Mouse (Mus musculus) olfactory bulb, adult 2 months (tissue): Measurements from ENCODE around the gene Gm17359. TPM values are rescaled to one million over a fixed set of nuclear protein-coding genes. Genes with fewer than 3 reads are reported as not detected.

Experiments
- H3K27ac ChIP-seq: fragments of 200-500 bp; 2 replicates; pipeline ENCODE4 v1.5.1; 2012; ENCODE audit warnings: low read depth, low read length; ENCODE audit not compliant: insufficient read depth
- H3K4me1 ChIP-seq: fragments of 200-500 bp; 2 replicates; pipeline ENCODE4 v1.6.1; 2012; ENCODE audit warnings: low read length; ENCODE audit not compliant: control insufficient read depth, insufficient read depth
- H3K4me3 ChIP-seq: fragments of 200-500 bp; 2 replicates; pipeline ENCODE4 v1.5.1; 2012; ENCODE audit warnings: mild to moderate bottlenecking, low read depth, low read length, moderate library complexity; ENCODE audit not compliant: insufficient read depth
- CTCF ChIP-seq: fragments of 200-500 bp; IDR thresholded peaks from 2 replicates; pipeline ENCODE4 v1.5.1; 2012; ENCODE audit warnings: low read depth, mild to moderate bottlenecking, low read length, moderate library complexity; ENCODE audit not compliant: insufficient read depth
- POLR2A ChIP-seq: fragments of 200-500 bp; IDR thresholded peaks from 2 replicates; pipeline ENCODE4 v1.6.1; 2012; ENCODE audit warnings: mild to moderate bottlenecking, low read depth, low read length, moderate library complexity; ENCODE audit not compliant: insufficient read depth
- WGBS: fragments of 180-500 bp; shearing (Covaris S2); methylation state at CpG from one replicate; pipeline ENCODE4 v1.1.7; 2018; 5-methylcytosine and 5-hydroxymethylcytosine counted together
- polyA plus RNA-seq: library from polyadenylated mRNA; stranded (reverse); fragments of >200 nt; gene quantifications from 2 replicates; pipeline ENCODE4 v1.2.4, GENCODE M21; 2012; ENCODE audit warnings: low replicate concordance; ENCODE audit not compliant: missing spikeins, insufficient read depth, insufficient read length

Gm17359 gene
- polyA plus RNA-seq, 1 experiment, result not detected

- no peak overlapping the region for H3K4me3 ChIP-seq
Observed at GRCm38 (mm10) chr3:79299401-79299800, 37.1 kb upstream of the Gm17359 start.

GRCm38 (mm10) chr3:79308605-79309004 lies 27.9 kb upstream of the Gm17359 start:
- TF ChIP-seq POLR2A, result no peak
- TF ChIP-seq CTCF, result no peak
- H3K4me3 ChIP-seq, result no peak overlapping the region
- no peak overlapping the region for H3K27ac ChIP-seq
- WGBS, result 86% methylated on average over 4 of the region's 4 CpGs
- peaks cover 4% of the 10 kb centered on the region; the same call in 1 of the 2 replicates for H3K4me1 ChIP-seq

More at GRCm38 (mm10) chr3:79299401-79299800, 37.1 kb upstream of the Gm17359 start:
- 91% methylated on average over 15 of the region's 15 CpGs for WGBS
- no peak for TF ChIP-seq CTCF
- TF ChIP-seq POLR2A, result no peak
- H3K4me1 ChIP-seq, result no peaks in the 10 kb centered on the region
- H3K27ac ChIP-seq, result no peak overlapping the region

- H3K27ac ChIP-seq, result no peak overlapping the region
Observed at GRCm38 (mm10) chr3:79310184-79310583, 26.3 kb upstream of the Gm17359 start.

GRCm38 (mm10) chr3:79311895-79312294 lies 24.6 kb upstream of the Gm17359 start:
- H3K4me3 ChIP-seq, result no peak overlapping the region
- H3K27ac ChIP-seq, result peak overlapping the region; percentile 46
- H3K4me1 ChIP-seq, result peaks cover 11% of the 10 kb centered on the region
- TF ChIP-seq POLR2A, result no peak

More at GRCm38 (mm10) chr3:79310184-79310583, 26.3 kb upstream of the Gm17359 start:
- 84% methylated on average over 7 of the region's 7 CpGs for WGBS
- Histone ChIP-seq H3K4me1 (peaks cover 7% of the 10 kb centered on the region), H3K4me3 (no peak overlapping the region)
- no peak for TF ChIP-seq POLR2A
- TF ChIP-seq CTCF, result no peak

- H3K27ac ChIP-seq, result peak overlapping the region; percentile 60
- WGBS, result 11% methylated on average over 10 of the region's 10 CpGs
- no peak overlapping the region for H3K4me3 ChIP-seq
- peaks cover 13% of the 10 kb centered on the region for H3K4me1 ChIP-seq
- TF ChIP-seq CTCF (no peak), POLR2A (no peak)
Observed at GRCm38 (mm10) chr3:79314006-79314698, 22.3 kb upstream of the Gm17359 start.

- H3K4me3 ChIP-seq, result no peak overlapping the region
- H3K27ac ChIP-seq, result no peak overlapping the region
- TF ChIP-seq CTCF (no peak), POLR2A (no peak)
- 39% methylated on average over 10 of the region's 10 CpGs for WGBS
- H3K4me1 ChIP-seq, result peaks cover 13% of the 10 kb centered on the region; the same call in 1 of the 2 replicates
Observed at GRCm38 (mm10) chr3:79324697-79325526, 11.5 kb upstream of the Gm17359 start.

- TF ChIP-seq POLR2A, result no peak
- TF ChIP-seq CTCF, result no peak
- Histone ChIP-seq H3K4me1 (peaks cover 4% of the 10 kb centered on the region; the same call in 1 of the 2 replicates), H3K4me3 (no peak overlapping the region), H3K27ac (no peak overlapping the region)
- 57% methylated on average over 8 of the region's 8 CpGs for WGBS
Observed at GRCm38 (mm10) chr3:79329691-79330315, 6.7 kb upstream of the Gm17359 start.

- Histone ChIP-seq H3K4me3 (no peak overlapping the region), H3K27ac (no peak overlapping the region), H3K4me1 (peaks cover 3% of the 10 kb centered on the region; the same call in 1 of the 2 replicates)
- TF ChIP-seq POLR2A (no peak), CTCF (no peak)
- 63% methylated on average over 7 of the region's 7 CpGs for WGBS
Observed at GRCm38 (mm10) chr3:79333051-79333450, 3.4 kb upstream of the Gm17359 start.
